ENCODE assay signal across 9 mouse cellular contexts in genomic region chr19:4847490-4847889, GRCm38 (mm10). TPM values are rescaled to one million over a fixed set of nuclear protein-coding genes. Genes with fewer than 3 reads are reported as not detected.
DNase-seq lines count a peak whose midpoint lies in the region; ATAC-seq lines count a peak whose summit lies in the region.
"Had no signal": no experiment of that assay in that cellular context is flagged by ENCODE, and none has a peak within 500 bp of the region (broad histone marks: within the 10 kb centered on the region; RNA-seq: fewer than 3 reads in every experiment).

No protein-coding gene starts in this region.

- H3K4me2 ChIP-seq in liver, embryonic 11.5 days, result no peak overlapping the region
- no peak overlapping the region for H3K4me2 ChIP-seq in heart, embryonic 11.5 days

- DNase-seq in adrenal gland, adult 2 months, result peak; percentile 42
- DNase-seq in adrenal gland, adult 8-10 months, result no peak
- peak; percentile 29 for DNase-seq in liver
- no peak for DNase-seq in liver, embryonic 11.5 days (ENCODE audit: low spot score)
- DNase-seq in kidney, adult 9 months, result peak; percentile 74
- peak; percentile 40 for DNase-seq in thymus, postnatal 0 days (ENCODE audit: low spot score)
- DNase-seq in right cerebral cortex, postnatal 4 days, result no peak

- ATAC-seq in liver, embryonic 11.5 days (replicated peaks; ENCODE audit: low FRiP score), result no peak; the same call in 1 of the 2 replicates
- no peak for ATAC-seq in heart, embryonic 11.5 days (replicated peaks; ENCODE audit: insufficient number of reproducible peaks, low FRiP score, low TSS enrichment)

- no peak overlapping the region for H3K4me3 ChIP-seq in liver, embryonic 11.5 days (ENCODE audit: low read depth, low read length)
- no peak overlapping the region for H3K4me3 ChIP-seq in heart, embryonic 11.5 days (ENCODE audit: low read depth, low read length)

- H3K4me1 ChIP-seq in liver, embryonic 11.5 days (replicated peaks; ENCODE audit: control insufficient read depth, insufficient read depth, low read length), result no peaks in the 10 kb centered on the region
- no peaks in the 10 kb centered on the region for H3K4me1 ChIP-seq in heart, embryonic 11.5 days (ENCODE audit: control insufficient read depth, insufficient read depth, low read length)

- no peaks in the 10 kb centered on the region for H3K9me3 ChIP-seq in liver, embryonic 11.5 days (ENCODE audit: control insufficient read depth, low read length)
- no peaks in the 10 kb centered on the region for H3K9me3 ChIP-seq in heart, embryonic 11.5 days (replicated peaks; ENCODE audit: control insufficient read depth, low read length)

- no peaks in the 10 kb centered on the region for H3K36me3 ChIP-seq in liver, embryonic 11.5 days (ENCODE audit: control insufficient read depth, insufficient read depth, low read length)
- H3K36me3 ChIP-seq in heart, embryonic 11.5 days (ENCODE audit: control insufficient read depth, insufficient read depth, low read length), result no peaks in the 10 kb centered on the region

- no peak overlapping the region for H3K27ac ChIP-seq in liver, embryonic 11.5 days (ENCODE audit: low read depth, low read length)
- H3K27ac ChIP-seq in heart, embryonic 11.5 days (ENCODE audit: low read depth, low read length), result no peak overlapping the region

- H3K27me3 ChIP-seq in liver, embryonic 11.5 days (replicated peaks; ENCODE audit: control insufficient read depth, insufficient read depth, low read length), result peaks cover 11% of the 10 kb centered on the region
- H3K27me3 ChIP-seq in heart, embryonic 11.5 days (ENCODE audit: control insufficient read depth, insufficient read depth, low read length), result peaks cover 2% of the 10 kb centered on the region; the same call in 1 of the 2 replicates

- H3K9ac ChIP-seq in liver, embryonic 11.5 days (ENCODE audit: low read depth, low read length), result no peak overlapping the region
- no peak overlapping the region for H3K9ac ChIP-seq in heart, embryonic 11.5 days (ENCODE audit: low read depth, low read length)

- 32% methylated on average over 7 of the region's 7 CpGs for WGBS in liver, embryonic 11.5 days
- 38% methylated on average over 7 of the region's 7 CpGs for WGBS in heart, embryonic 11.5 days (ENCODE audit: insufficient replicate concordance)

RNA-seq across cellular contexts. Expression of gene Ctsf, which starts 7.4 kb away (rescaled TPM):
- 100 to 1,000 TPM; 214 to 421 TPM for total RNA-seq in adrenal gland, adult 2 months (2021)
- 1,208 and 1,259 TPM in 2 replicates for polyA plus RNA-seq in adrenal gland, adult 2 months (2012; rRNA removed)
- total RNA-seq in adrenal gland, adult 8-10 months (2022), result 100 to 1,000 TPM; 412 to 672 (median 540) TPM
- polyA plus RNA-seq in liver, embryonic 11.5 days (2014; fragmentation: Nextera tagmentation; extraction: Ambion mirVana), result 13.2 and 13.3 TPM in 2 replicates
- 11.3 and 12.4 TPM in 2 replicates for polyA plus RNA-seq in thymus, postnatal 0 days (2015; fragmentation: Nextera tagmentation; extraction: Ambion mirVana)
- 23.3 and 30.2 TPM in 2 replicates for polyA plus RNA-seq in heart, embryonic 11.5 days (2014; fragmentation: Nextera tagmentation; extraction: Ambion mirVana)

RNA-seq across cellular contexts. Expression of gene Ccdc87, which starts 8.3 kb away (rescaled TPM):
- total RNA-seq in adrenal gland, adult 2 months (2021), result under 1 TPM; 0.17 to 0.20 TPM
- polyA plus RNA-seq in adrenal gland, adult 2 months (2012; rRNA removed), result 0.09 TPM in 1 of 2 replicates, not detected in the other
- total RNA-seq in adrenal gland, adult 8-10 months (2022), result under 1 TPM; 0.15 to 0.59 (median 0.29) TPM
- polyA plus RNA-seq in liver, embryonic 11.5 days (2014; fragmentation: Nextera tagmentation; extraction: Ambion mirVana), result 0.05 TPM in 1 of 2 replicates, not detected in the other
- polyA plus RNA-seq in thymus, postnatal 0 days (2015; fragmentation: Nextera tagmentation; extraction: Ambion mirVana), result 0.13 TPM in 1 of 2 replicates, not detected in the other
- not detected in 2 replicates for polyA plus RNA-seq in heart, embryonic 11.5 days (2014; fragmentation: Nextera tagmentation; extraction: Ambion mirVana)
- polyA plus RNA-seq: stomach, embryonic 16.5 days had no signal

RNA-seq across cellular contexts. Expression of gene Ccs, which starts 8.4 kb away (rescaled TPM):
- 100 to 1,000 TPM in 1 of 2 experiments, 10 to 100 TPM in 1; 63.8 to 107 TPM for total RNA-seq in adrenal gland, adult 2 months (2021)
- 79.1 and 102 TPM in 2 replicates for polyA plus RNA-seq in adrenal gland, adult 2 months (2012; rRNA removed)
- total RNA-seq in adrenal gland, adult 8-10 months (2022), result 100 to 1,000 TPM; 101 to 198 (median 175) TPM
- 46.2 and 49.8 TPM in 2 replicates for polyA plus RNA-seq in liver, embryonic 11.5 days (2014; fragmentation: Nextera tagmentation; extraction: Ambion mirVana)
- polyA plus RNA-seq in thymus, postnatal 0 days (2015; fragmentation: Nextera tagmentation; extraction: Ambion mirVana), result 41.1 and 43.4 TPM in 2 replicates
- polyA plus RNA-seq in heart, embryonic 11.5 days (2014; fragmentation: Nextera tagmentation; extraction: Ambion mirVana), result 37.5 and 38.8 TPM in 2 replicates

RNA-seq across cellular contexts. Expression of gene Actn3, which starts 30.2 kb away (rescaled TPM):
- 1 to 10 TPM in 1 of 2 experiments, under 1 TPM in 1; 0.43 to 1.0 TPM for total RNA-seq in adrenal gland, adult 2 months (2021)
- polyA plus RNA-seq in adrenal gland, adult 2 months (2012; rRNA removed), result 0.16 and 0.47 TPM in 2 replicates
- 1 to 10 TPM in 1 of 4 experiments, under 1 TPM in 3; 0.46 to 1.5 (median 0.75) TPM for total RNA-seq in adrenal gland, adult 8-10 months (2022)
- polyA plus RNA-seq in liver, embryonic 11.5 days (2014; fragmentation: Nextera tagmentation; extraction: Ambion mirVana), result 1.9 and 2.1 TPM in 2 replicates
- 21.4 and 26.6 TPM in 2 replicates for polyA plus RNA-seq in thymus, postnatal 0 days (2015; fragmentation: Nextera tagmentation; extraction: Ambion mirVana)
- polyA plus RNA-seq in heart, embryonic 11.5 days (2014; fragmentation: Nextera tagmentation; extraction: Ambion mirVana), result 4.5 and 5.2 TPM in 2 replicates

RNA-seq across cellular contexts. Expression of gene Zdhhc24, which starts 31.0 kb away (rescaled TPM):
- 10 to 100 TPM; 16.7 to 21.8 TPM for total RNA-seq in adrenal gland, adult 2 months (2021)
- 78.3 and 80.4 TPM in 2 replicates for polyA plus RNA-seq in adrenal gland, adult 2 months (2012; rRNA removed)
- total RNA-seq in adrenal gland, adult 8-10 months (2022), result 10 to 100 TPM; 26.3 to 35.8 (median 29.2) TPM
- 12.2 and 13.6 TPM in 2 replicates for polyA plus RNA-seq in liver, embryonic 11.5 days (2014; fragmentation: Nextera tagmentation; extraction: Ambion mirVana)
- 10.2 and 12.6 TPM in 2 replicates for polyA plus RNA-seq in thymus, postnatal 0 days (2015; fragmentation: Nextera tagmentation; extraction: Ambion mirVana)
- polyA plus RNA-seq in heart, embryonic 11.5 days (2014; fragmentation: Nextera tagmentation; extraction: Ambion mirVana), result 7.1 and 8.9 TPM in 2 replicates

Comparison
In these comparisons a context has a peak if more than half of its experiments do, and no peak if none do; other contexts are left out.
1. DNase-seq: peak in adrenal gland, adult 2 months (single experiment), liver (single experiment), kidney, adult 9 months (single experiment) and thymus, postnatal 0 days (single experiment); none in adrenal gland, adult 8-10 months (single experiment), liver, embryonic 11.5 days (single experiment) and right cerebral cortex, postnatal 4 days (single experiment).
2. RNA of gene Ctsf, which starts 7.4 kb away (polyA plus RNA-seq): 1,208 to 1,259 TPM in adrenal gland, adult 2 months; 23.3 to 30.2 TPM in heart, embryonic 11.5 days, 13.2 to 13.3 TPM in liver, embryonic 11.5 days and 11.3 to 12.4 TPM in thymus, postnatal 0 days; every median in the first group is over 10 times any median in the second.